Mouse (Mus musculus): Measurements from ENCODE around the gene Cyp2c70. TPM values are rescaled to one million over a fixed set of nuclear protein-coding genes. Genes with fewer than 3 reads are reported as not detected.
"Not testable (repeated sequence)": the region's sequence is repeated elsewhere in the genome, so short reads cannot be mapped to it uniquely, and the experiment has no call there.

The Cyp2c70 gene
- 5.9 and 6.4 TPM in 2 replicates for polyA plus RNA-seq (2016; fragmentation: Nextera tagmentation; extraction: Ambion mirVana)

GRCm38 (mm10) chr19:40187160-40187559, at the start of gene Cyp2c70:
TSS of gene Cyp2c70 (minus strand) at chr19:40187333.
- Histone ChIP-seq H3K4me3 (no peak within 1 kb of the TSS), H3K36me3 (no peaks in the 10 kb centered on the region), H3K9ac (no peak within 1 kb of the TSS), H3K4me2 (0 out of 2 replicates have a peak within 1 kb of the TSS, but pooled peaks have one; percentile 10), H3K4me1 (no peaks in the 10 kb centered on the region), H3K27me3 (replicated peaks) (no peaks in the 10 kb centered on the region), H3K27ac (no peak within 1 kb of the TSS), H3K9me3 (replicated peaks) (no peaks in the 10 kb centered on the region)
- 0 out of 2 replicates have a peak, but pooled peaks have one; percentile 30 for ATAC-seq
- WGBS (ENCODE audit: insufficient replicate concordance) = 59% methylated on average over 5 of the region's 5 CpGs

GRCm38 (mm10) chr19:40232560-40232959, 45.4 kb upstream of the Cyp2c70 start:
- no peak overlapping the region for H3K4me2 ChIP-seq
- H3K4me1 ChIP-seq = no peaks in the 10 kb centered on the region
- H3K4me3 ChIP-seq = no peak overlapping the region
- H3K27me3 ChIP-seq (replicated peaks) = no peaks in the 10 kb centered on the region
- WGBS (ENCODE audit: insufficient replicate concordance) = 81% methylated on average over 2 of the region's 2 CpGs
- no peak overlapping the region for H3K27ac ChIP-seq
- no peak overlapping the region for H3K9ac ChIP-seq
- ATAC-seq = no peak
- no peaks in the 10 kb centered on the region for H3K9me3 ChIP-seq (replicated peaks)
- peaks cover 32% of the 10 kb centered on the region for H3K36me3 ChIP-seq

GRCm38 (mm10) chr19:40231825-40232541, 44.9 kb upstream of the Cyp2c70 start:
- peaks cover 32% of the 10 kb centered on the region for H3K36me3 ChIP-seq
- no peaks in the 10 kb centered on the region for H3K27me3 ChIP-seq (replicated peaks)
- no peaks in the 10 kb centered on the region for H3K9me3 ChIP-seq (replicated peaks)
- no peak overlapping the region for H3K9ac ChIP-seq
- H3K27ac ChIP-seq = no peak overlapping the region
- H3K4me1 ChIP-seq = no peaks in the 10 kb centered on the region
- 62% methylated on average over 7 of the region's 7 CpGs for WGBS (ENCODE audit: insufficient replicate concordance)
- 0 out of 2 replicates have a peak, but pooled peaks have one; percentile 35 for ATAC-seq
- no peak overlapping the region for H3K4me3 ChIP-seq
- no peak overlapping the region for H3K4me2 ChIP-seq

GRCm38 (mm10) chr19:40231074-40231738, 44.1 kb upstream of the Cyp2c70 start:
- no peak overlapping the region for H3K9ac ChIP-seq
- WGBS (ENCODE audit: insufficient replicate concordance) = 83% methylated on average over 13 of the region's 13 CpGs
- H3K27ac ChIP-seq = no peak overlapping the region
- no peaks in the 10 kb centered on the region for H3K4me1 ChIP-seq
- H3K9me3 ChIP-seq (replicated peaks) = no peaks in the 10 kb centered on the region
- H3K4me3 ChIP-seq = no peak overlapping the region
- peaks cover 32% of the 10 kb centered on the region for H3K36me3 ChIP-seq
- no peak for ATAC-seq
- H3K4me2 ChIP-seq = no peak overlapping the region
- H3K27me3 ChIP-seq (replicated peaks) = no peaks in the 10 kb centered on the region

- 78% methylated on average over 12 of the region's 12 CpGs for WGBS (ENCODE audit: insufficient replicate concordance)
- no peak for ATAC-seq
Measured at GRCm38 (mm10) chr19:40226516-40227151, 39.5 kb upstream of the Cyp2c70 start.

GRCm38 (mm10) chr19:40225761-40226110, 38.6 kb upstream of the Cyp2c70 start:
- Histone ChIP-seq H3K9me3 (replicated peaks) (no peaks in the 10 kb centered on the region), H3K36me3 (peaks cover 42% of the 10 kb centered on the region), H3K4me1 (no peaks in the 10 kb centered on the region), H3K27me3 (replicated peaks) (no peaks in the 10 kb centered on the region), H3K27ac (no peak overlapping the region), H3K9ac (no peak overlapping the region), H3K4me2 (no peak overlapping the region), H3K4me3 (no peak overlapping the region)
- WGBS (ENCODE audit: insufficient replicate concordance) = 62% methylated on average over 5 of the region's 5 CpGs
- ATAC-seq = no peak

More at GRCm38 (mm10) chr19:40226516-40227151, 39.5 kb upstream of the Cyp2c70 start:
- H3K27me3 ChIP-seq (replicated peaks) = no peaks in the 10 kb centered on the region
- H3K36me3 ChIP-seq = peaks cover 42% of the 10 kb centered on the region
- H3K4me2 ChIP-seq = no peak overlapping the region
- H3K9ac ChIP-seq = no peak overlapping the region
- H3K4me1 ChIP-seq = no peaks in the 10 kb centered on the region
- no peak overlapping the region for H3K4me3 ChIP-seq
- no peak overlapping the region for H3K27ac ChIP-seq
- no peaks in the 10 kb centered on the region for H3K9me3 ChIP-seq (replicated peaks)

- Histone ChIP-seq H3K4me3 (no peak overlapping the region), H3K4me1 (no peaks in the 10 kb centered on the region), H3K36me3 (peaks cover 37% of the 10 kb centered on the region), H3K27me3 (replicated peaks) (no peaks in the 10 kb centered on the region), H3K9me3 (replicated peaks) (no peaks in the 10 kb centered on the region), H3K27ac (no peak overlapping the region), H3K9ac (no peak overlapping the region), H3K4me2 (no peak overlapping the region)
- WGBS (ENCODE audit: insufficient replicate concordance) = 63% methylated on average over 5 of the region's 5 CpGs
- 0 out of 2 replicates have a peak, but pooled peaks have one; percentile 10 for ATAC-seq
Measured at GRCm38 (mm10) chr19:40225102-40225760, 38.1 kb upstream of the Cyp2c70 start.

GRCm38 (mm10) chr19:40222307-40222706, 35.2 kb upstream of the Cyp2c70 start:
- H3K9ac ChIP-seq; H3K27ac ChIP-seq; ATAC-seq; H3K4me3 ChIP-seq; H3K9me3 ChIP-seq (replicated peaks); H3K4me2 ChIP-seq; H3K27me3 ChIP-seq (replicated peaks); H3K4me1 ChIP-seq: not testable (repeated sequence)
- peaks cover 14% of the 10 kb centered on the region for H3K36me3 ChIP-seq
- WGBS (ENCODE audit: insufficient replicate concordance) = 90% methylated on average over 9 of the region's 9 CpGs

- Histone ChIP-seq H3K27ac (no peak overlapping the region), H3K4me3 (no peak overlapping the region), H3K4me2 (no peak overlapping the region), H3K4me1 (no peaks in the 10 kb centered on the region), H3K9me3 (replicated peaks) (no peaks in the 10 kb centered on the region), H3K36me3 (peaks cover 14% of the 10 kb centered on the region), H3K27me3 (replicated peaks) (no peaks in the 10 kb centered on the region), H3K9ac (no peak overlapping the region)
- ATAC-seq = no peak
- 72% methylated on average over 5 of the region's 5 CpGs for WGBS (ENCODE audit: insufficient replicate concordance)
Measured at GRCm38 (mm10) chr19:40220878-40221277, 33.7 kb upstream of the Cyp2c70 start.

GRCm38 (mm10) chr19:40202947-40203346, 15.8 kb upstream of the Cyp2c70 start:
- not testable (repeated sequence) for H3K4me2 ChIP-seq; H3K9ac ChIP-seq; H3K27me3 ChIP-seq (replicated peaks); H3K4me3 ChIP-seq; H3K4me1 ChIP-seq; H3K9me3 ChIP-seq (replicated peaks); ATAC-seq; H3K27ac ChIP-seq; H3K36me3 ChIP-seq
- 51% methylated on average over 4 of the region's 4 CpGs for WGBS (ENCODE audit: insufficient replicate concordance)

GRCm38 (mm10) chr19:40190596-40190995, 3.5 kb upstream of the Cyp2c70 start:
- H3K4me3 ChIP-seq = no peak overlapping the region
- no peaks in the 10 kb centered on the region for H3K36me3 ChIP-seq
- WGBS (ENCODE audit: insufficient replicate concordance) = 86% methylated on average over 10 of the region's 10 CpGs
- H3K9ac ChIP-seq = no peak overlapping the region
- H3K27ac ChIP-seq = no peak overlapping the region
- no peak for ATAC-seq
- H3K9me3 ChIP-seq (replicated peaks) = no peaks in the 10 kb centered on the region
- no peaks in the 10 kb centered on the region for H3K27me3 ChIP-seq (replicated peaks)
- H3K4me2 ChIP-seq = no peak overlapping the region
- H3K4me1 ChIP-seq = no peaks in the 10 kb centered on the region

- H3K9me3 ChIP-seq (replicated peaks) = no peaks in the 10 kb centered on the region
- no peak overlapping the region for H3K4me2 ChIP-seq
- no peaks in the 10 kb centered on the region for H3K36me3 ChIP-seq
- no peak overlapping the region for H3K27ac ChIP-seq
- H3K9ac ChIP-seq = no peak overlapping the region
- no peaks in the 10 kb centered on the region for H3K4me1 ChIP-seq
- no peak for ATAC-seq
- no peak overlapping the region for H3K4me3 ChIP-seq
- no peaks in the 10 kb centered on the region for H3K27me3 ChIP-seq (replicated peaks)
- WGBS (ENCODE audit: insufficient replicate concordance) = 80% methylated on average over 5 of the region's 5 CpGs
Measured at GRCm38 (mm10) chr19:40183600-40183999, 3.5 kb downstream of the Cyp2c70 start.

Measured in liver, embryonic 12.5 days (tissue).